Mouse (Mus musculus): Measurements from ENCODE around the gene Ptger1. TPM values are rescaled to one million over a fixed set of nuclear protein-coding genes. Genes with fewer than 3 reads are reported as not detected.

Ptger1 gene
- total and polyA plus RNA-seq, 3 experiments: 3.3 to 7.6 TPM; not detected in 1

GRCm38 (mm10) chr8:83689264-83689663 lies 22.8 kb downstream of the Ptger1 start:
- peaks cover 4 to 16% of the 10 kb centered on the region in 2 experiments for H3K4me1 ChIP-seq (ENCODE audit: control insufficient read depth in 1 of 2, insufficient read depth in 2 of 2)
- dilution Hi-C loops (cut with MboI; ENCODE audit: extremely low pct_ligation_motif_present, extremely low pct_unique_long_range_greater_than_20kb, low sequenced_read_pairs) (no loop called here), in situ Hi-C loops (cut with MboI; ENCODE audit: low pct_ligation_motif_present, low pct_unique_long_range_greater_than_20kb, low sequenced_read_pairs) (no loop called here)
- no peaks in the 10 kb centered on the region for H3K27me3 ChIP-seq (replicated peaks)
- H3K9ac ChIP-seq (ENCODE audit: insufficient read depth, low read depth): no peak overlapping the region
- no peak for DNase-seq (ENCODE audit: extremely low read depth)
- H3K9me3 ChIP-seq (replicated peaks; ENCODE audit: low read length): no peaks in the 10 kb centered on the region
- no peak overlapping the region for H3K27ac ChIP-seq (ENCODE audit: insufficient read depth, low read depth)
- peaks cover 50 to 86% of the 10 kb centered on the region in 2 experiments for H3K36me3 ChIP-seq (replicated peaks in 1 of 2; ENCODE audit: control insufficient read depth in 1 of 2, insufficient read depth in 1 of 2, low read length in 1 of 2)
- peaks cover 6% of the 10 kb centered on the region; the same call in 1 of the 2 replicates for H3K79me2 ChIP-seq (replicated peaks; ENCODE audit: control insufficient read depth, extremely low read depth, insufficient read depth, poor library complexity, severe bottlenecking)
- H3K4me3 ChIP-seq (replicated peaks in 1 of 3; ENCODE audit: low read depth in 2 of 3, low read length in 2 of 3, poor library complexity in 1 of 3): no peak overlapping the region
- TF ChIP-seq JUND (conservative IDR thresholded peaks at IDR 0.05; ENCODE audit: low read depth, low read length) (no peak), SMC3 (IDR thresholded peaks at IDR 0.05; ENCODE audit: low read depth, low read length) (no peak), MXI1 (IDR thresholded peaks at IDR 0.05; ENCODE audit: low read depth, low read length) (no peak), E2F4 (IDR thresholded peaks at IDR 0.05; ENCODE audit: insufficient replicate concordance, low read depth, low read length) (no peak), KAT2A (IDR thresholded peaks at IDR 0.05; ENCODE audit: insufficient replicate concordance, low read length) (no peak), ETS1 (conservative IDR thresholded peaks at IDR 0.05; ENCODE audit: low read depth, low read length) (no peak), MYC (IDR thresholded peaks at IDR 0.05; ENCODE audit: low read depth, low read length) (no peak), SIN3A (IDR thresholded peaks at IDR 0.05; ENCODE audit: low read length) (no peak), USF2 (conservative IDR thresholded peaks at IDR 0.05; ENCODE audit: low read depth, low read length) (no peak), RAD21 (IDR thresholded peaks at IDR 0.05; ENCODE audit: low read depth, low read length) (no peak), ELF1 (IDR thresholded peaks at IDR 0.05; ENCODE audit: low read depth, low read length) (no peak), BHLHE40 (IDR thresholded peaks at IDR 0.05; ENCODE audit: low read depth, low read length) (no peak), CHD1 (IDR thresholded peaks at IDR 0.05; ENCODE audit: low read depth, low read length) (no peak), NRF1 (IDR thresholded peaks at IDR 0.05; ENCODE audit: low read depth, low read length) (no peak)
- H3K4me2 ChIP-seq (ENCODE audit: insufficient read depth, low read depth, poor library complexity, severe bottlenecking): no peak overlapping the region

DNA sequence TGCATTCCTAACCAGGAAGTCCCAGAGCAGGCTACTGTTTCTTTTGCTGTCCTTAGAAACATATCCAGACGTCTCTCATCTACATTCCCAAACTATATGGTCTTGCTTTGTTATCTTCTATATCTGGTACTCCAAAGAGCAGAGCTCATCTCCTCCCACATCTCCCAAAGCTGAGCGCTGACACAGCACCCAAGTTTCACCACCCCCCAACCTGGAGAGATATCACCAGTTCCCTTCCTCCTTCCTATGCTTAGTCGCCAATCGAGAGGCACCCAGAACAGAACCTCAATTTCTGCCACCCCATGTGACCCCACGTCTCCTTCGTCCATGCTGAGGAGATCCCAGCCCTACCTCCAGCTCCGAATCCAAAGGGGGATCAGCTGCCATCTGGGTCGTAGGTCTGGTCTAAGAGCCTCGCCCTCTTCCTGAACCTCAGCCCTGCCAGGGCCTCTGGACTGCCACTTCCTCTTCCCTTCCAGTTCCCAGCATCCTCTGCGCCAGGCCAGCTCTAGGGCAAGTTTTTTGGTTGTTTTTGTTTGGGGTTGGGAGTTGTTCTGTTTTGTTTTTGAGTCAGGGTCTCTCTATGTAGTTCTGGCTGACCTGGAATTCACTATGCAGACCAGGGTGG lies 27.2 kb downstream of the Ptger1 start:
- Histone ChIP-seq H3K79me2 (replicated peaks; ENCODE audit: control insufficient read depth, extremely low read depth, insufficient read depth, poor library complexity, severe bottlenecking) (peaks cover 30% of the 10 kb centered on the region), H3K9ac (ENCODE audit: insufficient read depth, low read depth) (no peak overlapping the region; the same call in 1 of the 2 replicates), H3K27me3 (replicated peaks) (no peaks in the 10 kb centered on the region), H3K4me1 (ENCODE audit: control insufficient read depth in 1 of 2, insufficient read depth in 2 of 2) (peaks cover 27 to 53% of the 10 kb centered on the region in 2 experiments), H3K9me3 (replicated peaks; ENCODE audit: low read length) (no peaks in the 10 kb centered on the region), H3K36me3 (replicated peaks in 1 of 2; ENCODE audit: control insufficient read depth in 1 of 2, insufficient read depth in 1 of 2, low read length in 1 of 2) (peaks cover 30 to 68% of the 10 kb centered on the region in 2 experiments), H3K4me3 (replicated peaks in 1 of 3; ENCODE audit: low read depth in 2 of 3, low read length in 2 of 3, poor library complexity in 1 of 3) (peak overlapping the region; percentile 34 to 59 (median 54)), H3K4me2 (ENCODE audit: insufficient read depth, low read depth, poor library complexity, severe bottlenecking) (no peak overlapping the region), H3K27ac (ENCODE audit: insufficient read depth, low read depth) (no peak overlapping the region)
- dilution Hi-C loops (cut with MboI; ENCODE audit: extremely low pct_ligation_motif_present, extremely low pct_unique_long_range_greater_than_20kb, low sequenced_read_pairs): no loop called here
- TF ChIP-seq CHD2 (IDR thresholded peaks at IDR 0.05; ENCODE audit: low read length) (no peak), ELF1 (IDR thresholded peaks at IDR 0.05; ENCODE audit: low read depth, low read length) (peak; percentile 79), USF2 (conservative IDR thresholded peaks at IDR 0.05; ENCODE audit: low read depth, low read length) (no peak), MAX (IDR thresholded peaks at IDR 0.05; ENCODE audit: low read length) (no peak), E2F4 (IDR thresholded peaks at IDR 0.05; ENCODE audit: insufficient replicate concordance, low read depth, low read length) (no peak)
- DNase-seq (ENCODE audit: extremely low read depth): peak; percentile 47
- in situ Hi-C loops (cut with MboI; ENCODE audit: low pct_ligation_motif_present, low pct_unique_long_range_greater_than_20kb, low sequenced_read_pairs): no loop called here

Data from CH12.LX (cell line).